8 mouse cellular contexts compared by ENCODE assay signal in the genomic region with DNA sequence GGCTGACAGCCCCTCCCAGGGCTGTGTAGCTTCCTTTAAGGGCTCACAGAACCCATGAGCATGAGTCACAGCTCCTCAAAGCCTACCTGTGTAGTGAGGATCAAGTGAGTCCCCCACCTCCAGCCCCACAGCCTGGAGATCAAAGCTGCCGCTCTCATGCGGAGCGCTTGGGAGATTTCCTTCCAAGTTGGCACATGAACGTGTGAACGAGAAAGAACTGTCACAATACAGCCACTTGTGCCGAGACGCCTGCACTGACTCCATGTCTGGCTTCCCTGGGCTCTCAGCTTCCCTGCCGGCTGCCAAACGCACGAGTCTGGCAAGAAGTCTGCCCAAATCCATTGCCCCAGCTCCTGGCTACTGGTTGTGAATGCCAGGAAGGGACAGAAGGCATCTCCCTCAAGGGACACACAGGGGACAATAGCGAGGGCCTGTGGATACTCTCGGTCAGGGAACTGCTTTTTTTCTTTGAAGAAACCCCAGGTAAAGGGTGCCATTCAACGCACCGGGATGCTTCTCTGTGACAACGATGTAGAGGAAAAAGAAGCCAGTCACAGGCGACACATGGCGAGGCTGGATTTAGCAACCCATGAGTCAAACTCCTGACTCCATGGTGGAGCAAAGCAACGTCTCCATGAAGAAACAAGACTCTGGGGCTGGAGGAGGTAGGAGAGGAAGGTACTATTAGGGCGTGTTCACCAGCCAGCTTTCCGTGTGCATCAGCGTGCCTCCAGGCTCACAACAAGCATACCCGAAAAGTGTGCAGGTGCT.
A peak's percentile ranks its signal among the peaks of the same experiment; 100 is the strongest.
DNase-seq lines count a peak whose midpoint lies in the region; ATAC-seq lines count a peak whose summit lies in the region.
"Had no signal": no experiment of that assay in that cellular context is flagged by ENCODE, and none has a peak within 500 bp of the region (broad histone marks: within the 10 kb centered on the region; RNA-seq: fewer than 3 reads in every experiment).

No protein-coding gene starts in this region.

- intact Hi-C loops in left cerebral cortex, postnatal 10 days (cut with DNase I), result no loop called here

- peak overlapping the region; percentile 3; the same call in 1 of the 2 replicates for H3K27ac ChIP-seq in lung, embryonic 16.5 days (ENCODE audit: low read length)
- H3K27ac ChIP-seq in forebrain, embryonic 12.5 days, result peak overlapping the region; percentile 51
- H3K27ac ChIP-seq in stomach, embryonic 16.5 days (ENCODE audit: low read length), result peak overlapping the region; percentile 64

- no peak for ATAC-seq in lung, embryonic 16.5 days (ENCODE audit: low read depth)
- no peak for ATAC-seq in forebrain, embryonic 12.5 days (ENCODE audit: low FRiP score)
- peak; percentile 68; the same call in 1 of the 2 replicates for ATAC-seq in stomach, embryonic 16.5 days (ENCODE audit: insufficient read depth, low FRiP score)

- H3K4me3 ChIP-seq in lung, embryonic 16.5 days (ENCODE audit: low read length), result no peak overlapping the region
- H3K4me3 ChIP-seq in forebrain, embryonic 12.5 days (replicated peaks), result no peak overlapping the region
- H3K4me3 ChIP-seq in stomach, embryonic 16.5 days (replicated peaks; ENCODE audit: low read length), result no peak overlapping the region
- H3K4me3 ChIP-seq: erythroblast, embryonic 14.5 days had no signal

- peaks cover 7% of the 10 kb centered on the region for H3K4me1 ChIP-seq in lung, embryonic 16.5 days (replicated peaks; ENCODE audit: control insufficient read depth, insufficient read depth, low read length)
- H3K4me1 ChIP-seq in forebrain, embryonic 12.5 days, result peaks cover 44% of the 10 kb centered on the region
- H3K4me1 ChIP-seq in stomach, embryonic 16.5 days (ENCODE audit: control insufficient read depth, insufficient read depth, low read length), result peaks cover 13% of the 10 kb centered on the region

- 39% methylated on average over 22 of the region's 22 CpGs for WGBS in lung, embryonic 16.5 days
- 77% methylated on average over 22 of the region's 22 CpGs for WGBS in forebrain, embryonic 12.5 days
- 55% methylated on average over 22 of the region's 22 CpGs for WGBS in stomach, embryonic 16.5 days

- no peaks in the 10 kb centered on the region for H3K36me3 ChIP-seq in lung, embryonic 16.5 days (ENCODE audit: control insufficient read depth, insufficient read depth, low read length)
- H3K36me3 ChIP-seq in forebrain, embryonic 12.5 days (replicated peaks), result no peaks in the 10 kb centered on the region
- H3K36me3 ChIP-seq in stomach, embryonic 16.5 days (ENCODE audit: control insufficient read depth, insufficient read depth, low read length), result no peaks in the 10 kb centered on the region

- H3K27me3 ChIP-seq in lung, embryonic 16.5 days (ENCODE audit: control insufficient read depth, insufficient read depth, low read depth, low read length), result no peaks in the 10 kb centered on the region
- H3K27me3 ChIP-seq in forebrain, embryonic 12.5 days, result no peaks in the 10 kb centered on the region
- H3K27me3 ChIP-seq in stomach, embryonic 16.5 days (ENCODE audit: control insufficient read depth, insufficient read depth, low read length), result no peaks in the 10 kb centered on the region

- no peak overlapping the region for H3K9ac ChIP-seq in lung, embryonic 16.5 days (ENCODE audit: low read length)
- no peak overlapping the region for H3K9ac ChIP-seq in forebrain, embryonic 12.5 days
- no peak overlapping the region for H3K9ac ChIP-seq in stomach, embryonic 16.5 days (ENCODE audit: low read length)

- no peak for DNase-seq in lung, postnatal 25 days (ENCODE audit: low spot score)
- DNase-seq in left cerebral cortex, postnatal 10 days (ENCODE audit: extremely low spot score in 1 of 2, low spot score in 2 of 2), result peak; percentile 61 to 64
- DNase-seq in thymus, postnatal 25 days, result no peak
- no peak for DNase-seq in thymus, postnatal 0 days (ENCODE audit: low spot score)

- peak overlapping the region; percentile 6; the same call in 1 of the 2 replicates for H3K4me2 ChIP-seq in lung, embryonic 16.5 days (ENCODE audit: low read depth, low read length)
- H3K4me2 ChIP-seq in forebrain, embryonic 12.5 days, result no peak overlapping the region
- peak overlapping the region; percentile 10; the same call in 1 of the 2 replicates for H3K4me2 ChIP-seq in stomach, embryonic 16.5 days (ENCODE audit: low read depth, low read length)

- no peaks in the 10 kb centered on the region for H3K9me3 ChIP-seq in lung, embryonic 16.5 days (ENCODE audit: control insufficient read depth, low read length)
- H3K9me3 ChIP-seq in forebrain, embryonic 12.5 days, result no peaks in the 10 kb centered on the region
- no peaks in the 10 kb centered on the region for H3K9me3 ChIP-seq in stomach, embryonic 16.5 days (replicated peaks; ENCODE audit: control insufficient read depth, low read length)

Comparison
In these comparisons a context has a peak if more than half of its experiments do, and no peak if none do; other contexts are left out.
1. H3K27ac ChIP-seq: peak in every context shown above with its lines; median percentile 64 in stomach, embryonic 16.5 days; 51 in forebrain, embryonic 12.5 days; 3 in lung, embryonic 16.5 days.
2. DNase-seq: peak in left cerebral cortex, postnatal 10 days (2 of 2); none in lung, postnatal 25 days (single experiment), thymus, postnatal 25 days (single experiment) and thymus, postnatal 0 days (single experiment).